Mouse (Mus musculus) bone marrow, adult 2 months (tissue): ENCODE results near the gene Rassf1. TPM values are rescaled to one million over a fixed set of nuclear protein-coding genes. Genes with fewer than 3 reads are reported as not detected.

Experiments
- H3K27ac ChIP-seq: fragments of 200-500 bp; 2 replicates; pipeline ENCODE4 v1.5.1; 2012; ENCODE audit warnings: low read depth, mild to moderate bottlenecking, control low read depth, inconsistent platforms, low read length; ENCODE audit not compliant: control insufficient read depth, poor library complexity, insufficient read depth
- H3K4me1 ChIP-seq: fragments of 200-500 bp; 2 replicates; pipeline ENCODE4 v1.6.1; 2011; ENCODE audit warnings: low read length; ENCODE audit not compliant: control insufficient read depth, insufficient read depth
- H3K4me3 ChIP-seq: fragments of 200-500 bp; replicated peaks from 2 replicates; pipeline ENCODE3; 2011; ENCODE audit warnings: mild to moderate bottlenecking, low read depth, low read length, control low read depth; ENCODE audit not compliant: control insufficient read depth
- CTCF ChIP-seq: fragments of 200-500 bp; IDR thresholded peaks from 2 replicates; pipeline ENCODE4 v1.5.1; 2011; ENCODE audit warnings: low read length, control low read depth; ENCODE audit not compliant: control insufficient read depth, insufficient read depth
- POLR2A ChIP-seq: fragments of 200-500 bp; IDR thresholded peaks from 2 replicates; pipeline ENCODE4 v1.6.1; 2011; ENCODE audit warnings: low read depth, mild to moderate bottlenecking, control low read depth, low read length, borderline replicate concordance; ENCODE audit not compliant: control insufficient read depth
- WGBS: fragments of 180-500 bp; shearing (Covaris S2); methylation state at CpG from one replicate; pipeline ENCODE4 v1.1.7; 2018; 5-methylcytosine and 5-hydroxymethylcytosine counted together
- polyA plus RNA-seq: library from polyadenylated mRNA; stranded (reverse); fragments of >200 nt; gene quantifications from 2 replicates; pipeline ENCODE4 v1.2.4, GENCODE M21; 2011; ENCODE audit warnings: low replicate concordance; ENCODE audit not compliant: missing spikeins, insufficient read depth, insufficient read length

The Rassf1 gene
- polyA plus RNA-seq, 1 experiment = 32.3 TPM

DNA sequence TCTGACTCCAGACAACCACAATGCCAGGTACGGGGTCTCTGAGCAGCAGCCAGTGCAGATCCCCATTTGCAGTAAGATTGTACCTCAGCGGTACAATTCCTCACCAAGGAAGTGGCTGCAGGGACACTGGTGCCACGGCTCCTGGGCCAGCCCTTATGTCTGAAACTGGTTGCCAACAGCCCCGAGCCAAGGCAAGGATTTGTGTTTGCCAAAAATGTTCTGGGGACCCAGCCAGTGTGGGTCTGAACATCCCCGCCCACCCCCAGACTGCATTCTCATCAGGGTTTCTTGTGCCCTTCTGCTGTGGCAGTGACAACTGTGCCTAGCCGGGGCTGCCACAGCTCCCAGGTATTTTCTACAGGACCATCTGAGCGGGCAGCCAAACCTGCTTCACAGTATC is 13.1 kb upstream of the Rassf1 start:
- TF ChIP-seq CTCF (no peak), POLR2A (no peak)
- Histone ChIP-seq H3K4me3 (no peak overlapping the region), H3K27ac (no peak overlapping the region), H3K4me1 (peaks cover 3% of the 10 kb centered on the region)
- WGBS = 93% methylated on average over 7 of the region's 7 CpGs

GRCm38 (mm10) chr9:107538711-107539110 is 12.6 kb upstream of the Rassf1 start:
- Histone ChIP-seq H3K4me1 (peaks cover 2% of the 10 kb centered on the region), H3K27ac (no peak overlapping the region), H3K4me3 (no peak overlapping the region)
- no peak for TF ChIP-seq CTCF
- no peak for TF ChIP-seq POLR2A
- WGBS = 82% methylated on average over 3 of the region's 3 CpGs

GRCm38 (mm10) chr9:107539940-107540339 is 11.4 kb upstream of the Rassf1 start:
- Histone ChIP-seq H3K4me3 (no peak overlapping the region), H3K4me1 (peaks cover 2% of the 10 kb centered on the region), H3K27ac (no peak overlapping the region; the same call in 1 of the 2 replicates)
- WGBS = 94% methylated on average over 8 of the region's 8 CpGs
- TF ChIP-seq POLR2A (0 out of 2 replicates have a peak, but pooled peaks have one; percentile 5), CTCF (no peak)

DNA sequence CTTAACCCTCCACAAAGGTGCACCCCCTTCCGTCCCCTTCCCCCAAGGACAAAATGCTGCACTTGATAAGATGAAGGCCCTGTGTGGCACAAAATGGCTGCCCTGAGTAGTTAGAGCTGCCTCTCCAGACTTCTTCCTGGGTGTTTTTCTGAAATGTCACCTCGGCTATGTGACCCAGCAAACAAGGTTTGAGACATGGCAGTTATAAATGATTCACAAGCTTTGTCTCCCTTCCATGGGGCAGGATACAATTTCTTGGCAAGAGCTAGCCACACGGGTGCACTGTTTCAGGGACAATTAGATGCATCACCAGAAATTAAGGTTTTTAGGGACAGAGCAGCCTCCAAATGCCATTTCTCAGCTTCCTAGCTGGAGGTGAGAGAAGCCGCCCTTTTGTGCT is 10.9 kb upstream of the Rassf1 start:
- TF ChIP-seq CTCF (no peak), POLR2A (no peak)
- H3K4me1 ChIP-seq = peaks cover 2% of the 10 kb centered on the region
- no peak overlapping the region for H3K4me3 ChIP-seq
- whole genome bisulfite sequencing = 70% methylated on average over 4 of the region's 4 CpGs
- no peak overlapping the region for H3K27ac ChIP-seq

DNA sequence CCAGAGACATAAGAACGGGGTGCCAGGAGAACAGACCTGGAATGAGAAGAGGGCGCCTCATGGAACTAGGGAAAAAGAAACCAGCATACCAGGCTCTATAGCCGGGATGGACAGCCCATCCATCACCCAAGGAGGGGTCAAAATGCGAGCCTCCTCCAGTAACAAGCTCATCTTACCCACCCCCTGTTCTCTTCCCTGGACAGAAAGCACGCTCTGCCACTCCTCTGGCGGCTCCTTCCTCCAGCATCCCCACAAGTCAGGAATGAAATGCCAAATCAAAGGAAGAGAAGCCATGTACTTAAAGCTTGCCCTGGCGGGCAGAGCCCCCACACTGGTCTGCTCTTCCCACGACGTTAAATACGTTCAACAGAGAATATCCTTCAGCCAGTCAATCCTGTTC is 10.3 kb upstream of the Rassf1 start:
- Histone ChIP-seq H3K27ac (no peak overlapping the region), H3K4me1 (no peaks in the 10 kb centered on the region; the same call in 1 of the 2 replicates), H3K4me3 (no peak overlapping the region)
- no peak for TF ChIP-seq POLR2A
- TF ChIP-seq CTCF = no peak
- 61% methylated on average over 10 of the region's 10 CpGs for WGBS

GRCm38 (mm10) chr9:107541474-107542351 is 9.6 kb upstream of the Rassf1 start, which contains the start of the genes Cyb561d2 and Nprl2:
Cyb561d2 (minus strand) TSS chr9:107542193.
Nprl2 (plus strand) TSS chr9:107542226.
- peak within 1 kb of the TSS; percentile 35 for H3K27ac ChIP-seq
- WGBS = under 1% methylated on average over 46 of the region's 46 CpGs
- TF ChIP-seq CTCF (peak; percentile 17; the same call in 1 of the 2 replicates), POLR2A (peak; percentile 58; the same call in 1 of the 2 replicates)
- H3K4me1 ChIP-seq = peaks cover under 1% of the 10 kb centered on the region; the same call in 1 of the 2 replicates
- peak within 1 kb of the TSS; percentile 87 for H3K4me3 ChIP-seq

DNA sequence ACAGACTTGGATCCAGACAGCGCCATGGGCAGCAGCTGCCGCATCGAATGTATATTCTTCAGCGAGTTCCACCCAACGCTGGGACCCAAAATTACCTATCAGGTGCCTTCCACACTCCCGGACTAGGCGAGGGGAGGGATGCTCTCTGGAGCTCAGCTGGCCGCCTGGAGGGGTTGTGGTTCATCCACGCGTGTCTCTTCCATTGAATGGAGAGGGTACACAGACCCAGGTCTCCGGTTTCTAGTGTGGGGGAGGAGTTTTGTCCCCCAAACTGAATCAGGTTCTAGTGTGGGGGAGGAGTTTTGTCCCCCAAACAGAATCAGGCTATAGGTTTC is 9.0 kb upstream of the Rassf1 start:
- H3K27ac ChIP-seq = peak overlapping the region; percentile 7; the same call in 1 of the 2 replicates
- TF ChIP-seq CTCF (no peak), POLR2A (no peak)
- peaks cover 3% of the 10 kb centered on the region; the same call in 1 of the 2 replicates for H3K4me1 ChIP-seq
- H3K4me3 ChIP-seq = peak overlapping the region; percentile 87
- whole genome bisulfite sequencing = 0% methylated on average over 11 of the region's 11 CpGs

- H3K27ac ChIP-seq = no peak overlapping the region
Observed at GRCm38 (mm10) chr9:107542721-107543120, 8.6 kb upstream of the Rassf1 start.

More at GRCm38 (mm10) chr9:107542721-107543120, 8.6 kb upstream of the Rassf1 start:
- 64% methylated on average over 8 of the region's 8 CpGs for WGBS
- no peak overlapping the region for H3K4me3 ChIP-seq
- TF ChIP-seq CTCF (no peak), POLR2A (no peak)
- peaks cover 3% of the 10 kb centered on the region; the same call in 1 of the 2 replicates for H3K4me1 ChIP-seq
